Mouse (Mus musculus) embryonic facial prominence, embryonic 12.5 days (tissue): Measurements from ENCODE around the gene Dhx38. TPM values are rescaled to one million over a fixed set of nuclear protein-coding genes. Genes with fewer than 3 reads are reported as not detected.

ENCODE experiments used
- ATAC-seq: fragments of 200-750 bp; cut with Nextera tagmentation; 2 replicates; pipeline ENCODE4 v1.8.0; 2017; ENCODE audit not compliant: insufficient number of reproducible peaks, insufficient read depth, low FRiP score, low TSS enrichment
- H3K27ac ChIP-seq: fragments of 300-500 bp; sonication (generic); 2 replicates; pipeline ENCODE4 v1.5.1; 2016; ENCODE audit warnings: mild to moderate bottlenecking
- H3K27me3 ChIP-seq: fragments of 300-500 bp; sonication (generic); 2 replicates; pipeline ENCODE4 v1.6.1; 2016; ENCODE audit warnings: mild to moderate bottlenecking, moderate library complexity
- H3K36me3 ChIP-seq: fragments of 300-500 bp; sonication (generic); 2 replicates; pipeline ENCODE4 v1.6.1; 2016; ENCODE audit warnings: mild to moderate bottlenecking
- H3K4me1 ChIP-seq: fragments of 300-500 bp; sonication (generic); 2 replicates; pipeline ENCODE4 v1.6.1; 2016
- H3K4me2 ChIP-seq: fragments of 300-500 bp; sonication (generic); replicated peaks from 2 replicates; pipeline ENCODE4 v1.6.1; 2016; ENCODE audit warnings: mild to moderate bottlenecking, moderate library complexity
- H3K4me3 ChIP-seq: fragments of 300-500 bp; sonication (generic); 2 replicates; pipeline ENCODE4 v1.5.1; 2016; ENCODE audit warnings: mild to moderate bottlenecking
- H3K9ac ChIP-seq: fragments of 300-500 bp; sonication (generic); 2 replicates; pipeline ENCODE4 v1.6.1; 2016; ENCODE audit warnings: mild to moderate bottlenecking, moderate library complexity
- H3K9me3 ChIP-seq: fragments of 300-500 bp; sonication (generic); 2 replicates; pipeline ENCODE4 v1.6.1; 2016; ENCODE audit warnings: mild to moderate bottlenecking, moderate library complexity
- WGBS: fragments of 180-500 bp; shearing (Covaris S2); methylation state at CpG from one replicate; pipeline ENCODE4 v1.1.7; 2016; 5-methylcytosine and 5-hydroxymethylcytosine counted together
- polyA plus RNA-seq: library from polyadenylated mRNA; unstranded; fragments of >200 nt; fragmentation: Nextera tagmentation; extraction: Ambion mirVana; gene quantifications from 2 replicates; pipeline ENCODE4 v1.2.1, GENCODE M21; 2016

Gene Dhx38
- polyA plus RNA-seq, 1 experiment from 2014 or later: 32.2 TPM

DNA sequence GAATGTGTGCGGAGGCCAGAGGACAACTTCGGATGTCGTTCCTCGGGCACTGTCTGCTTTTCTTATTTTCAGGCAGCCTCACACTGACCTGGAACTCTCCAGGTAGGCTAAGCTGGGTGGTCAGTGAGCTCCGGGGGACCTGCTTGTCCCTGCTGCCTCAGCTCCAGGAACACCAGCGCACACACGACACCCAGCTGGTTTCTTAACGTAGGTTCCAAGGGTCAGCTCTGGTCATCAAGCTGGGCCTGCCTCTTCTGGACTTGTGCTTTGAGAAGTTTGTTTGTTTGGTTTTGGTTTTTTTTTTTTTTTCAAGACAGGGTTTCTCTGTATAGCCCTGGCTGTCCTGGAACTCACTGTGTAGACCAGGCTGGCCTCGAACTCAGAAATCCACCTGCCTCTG is 25.2 kb upstream of the Dhx38 start:
- Histone ChIP-seq H3K4me1 (no peaks in the 10 kb centered on the region), H3K4me2 (no peak overlapping the region), H3K27me3 (no peaks in the 10 kb centered on the region), H3K36me3 (peaks cover 35% of the 10 kb centered on the region), H3K9ac (no peak overlapping the region), H3K9me3 (no peaks in the 10 kb centered on the region), H3K27ac (no peak overlapping the region), H3K4me3 (no peak overlapping the region)
- ATAC-seq: no peak
- WGBS: 84% methylated on average over 9 of the region's 9 CpGs

DNA sequence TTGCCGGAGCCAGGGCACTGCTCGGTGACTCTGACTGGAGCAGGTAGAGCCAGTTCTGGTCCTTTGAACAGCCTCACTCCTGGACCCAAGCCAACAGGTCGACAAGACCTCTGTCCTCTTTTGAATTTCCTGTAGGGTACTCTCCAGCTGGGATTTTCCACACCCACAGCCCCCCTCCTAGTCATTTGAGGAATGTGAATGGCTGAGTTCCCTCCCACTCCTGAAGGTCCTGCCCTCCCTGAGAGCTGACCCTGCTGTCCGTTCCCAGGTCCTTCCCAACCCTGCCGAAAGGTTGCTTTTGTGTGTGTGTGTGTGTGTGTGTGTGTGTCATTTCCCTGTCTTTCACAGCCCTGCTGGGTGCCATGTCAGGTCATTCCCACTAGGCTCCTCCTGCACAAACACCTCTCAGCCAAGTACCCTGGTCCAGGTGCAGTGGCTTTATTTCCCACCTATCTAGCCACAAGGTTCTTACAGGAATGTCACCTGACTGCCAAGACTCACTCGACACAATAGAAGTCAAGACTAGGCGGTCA is 21.4 kb upstream of the Dhx38 start:
- no peak overlapping the region for H3K4me2 ChIP-seq
- no peak for ATAC-seq
- no peak overlapping the region for H3K27ac ChIP-seq
- peaks cover 6% of the 10 kb centered on the region; the same call in 1 of the 2 replicates for H3K36me3 ChIP-seq
- H3K9me3 ChIP-seq: no peaks in the 10 kb centered on the region
- 67% methylated on average over 7 of the region's 7 CpGs for WGBS
- H3K4me1 ChIP-seq: no peaks in the 10 kb centered on the region
- H3K27me3 ChIP-seq: no peaks in the 10 kb centered on the region
- no peak overlapping the region for H3K9ac ChIP-seq
- H3K4me3 ChIP-seq: no peak overlapping the region

DNA sequence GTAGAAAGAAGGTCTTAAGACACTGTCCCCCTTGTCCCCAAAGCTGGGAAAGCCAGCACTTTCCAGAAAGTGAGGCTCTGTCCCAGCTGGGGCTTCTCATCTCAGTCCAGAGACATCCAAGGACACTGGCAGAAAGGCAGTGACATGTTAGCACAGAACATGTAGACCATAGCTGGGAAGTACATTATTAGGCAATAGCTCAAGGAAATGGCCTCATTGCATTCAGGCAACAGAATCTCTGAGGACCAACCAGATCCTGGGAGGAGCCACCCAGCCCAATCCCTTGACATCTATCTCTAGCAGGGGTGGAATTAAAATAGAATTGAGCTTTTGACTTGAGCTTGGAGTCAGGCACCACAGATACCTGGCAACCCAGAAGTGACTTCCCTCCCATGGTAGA is 20.0 kb upstream of the Dhx38 start:
- H3K4me2 ChIP-seq: no peak overlapping the region
- no peak overlapping the region for H3K4me3 ChIP-seq
- no peaks in the 10 kb centered on the region for H3K9me3 ChIP-seq
- no peaks in the 10 kb centered on the region for H3K36me3 ChIP-seq
- no peak overlapping the region for H3K9ac ChIP-seq
- H3K27ac ChIP-seq: no peak overlapping the region
- H3K27me3 ChIP-seq: no peaks in the 10 kb centered on the region
- no peak for ATAC-seq
- no peaks in the 10 kb centered on the region for H3K4me1 ChIP-seq

DNA sequence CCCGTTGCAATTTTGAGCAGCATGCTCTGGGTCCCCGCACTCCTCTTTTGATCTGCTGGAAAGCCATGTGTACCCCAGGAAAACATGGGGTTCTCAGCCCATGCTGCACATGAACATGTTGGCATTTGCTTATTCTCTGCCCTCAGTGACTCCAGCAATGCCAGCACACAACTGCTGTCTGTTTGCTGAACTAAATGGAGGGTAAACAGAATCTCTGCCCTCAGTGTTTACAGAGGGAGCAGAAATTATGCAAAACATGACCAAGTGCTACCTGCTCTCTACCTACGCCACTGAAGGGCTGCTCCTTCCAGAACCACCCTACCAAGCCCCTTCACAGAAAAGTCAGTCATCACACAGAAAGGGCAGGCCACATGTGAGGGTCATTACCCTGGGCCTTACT is 19.2 kb upstream of the Dhx38 start:
- Histone ChIP-seq H3K9ac (no peak overlapping the region), H3K36me3 (no peaks in the 10 kb centered on the region), H3K4me1 (no peaks in the 10 kb centered on the region), H3K9me3 (no peaks in the 10 kb centered on the region), H3K4me2 (no peak overlapping the region), H3K27me3 (no peaks in the 10 kb centered on the region), H3K27ac (no peak overlapping the region), H3K4me3 (no peak overlapping the region)
- ATAC-seq: no peak
- 95% methylated on average over 3 of the region's 3 CpGs for WGBS

DNA sequence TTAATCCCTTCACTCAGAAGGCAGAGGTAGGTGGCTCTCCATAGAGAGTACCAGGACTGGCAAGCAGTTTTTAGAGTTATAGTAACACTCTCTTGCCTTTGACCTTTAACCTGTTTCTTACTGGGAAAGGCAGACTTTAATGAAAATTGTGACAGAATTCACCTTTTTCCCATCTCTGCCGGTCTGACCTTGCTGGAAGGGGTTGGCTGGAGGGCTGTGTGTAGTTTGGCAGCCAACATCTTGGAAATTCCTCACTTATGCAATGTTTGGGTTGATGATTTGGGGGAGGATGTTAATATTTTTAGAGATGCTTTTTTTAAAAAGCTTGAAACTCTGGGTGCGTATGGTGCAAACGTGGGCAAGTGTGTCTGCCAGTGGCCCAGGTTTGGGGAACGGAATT is 18.6 kb upstream of the Dhx38 start:
- Histone ChIP-seq H3K36me3 (no peaks in the 10 kb centered on the region), H3K9ac (no peak overlapping the region), H3K27ac (no peak overlapping the region), H3K4me1 (no peaks in the 10 kb centered on the region), H3K4me3 (no peak overlapping the region), H3K9me3 (no peaks in the 10 kb centered on the region), H3K27me3 (no peaks in the 10 kb centered on the region), H3K4me2 (no peak overlapping the region)
- ATAC-seq: no peak
- 82% methylated on average over 4 of the region's 4 CpGs for WGBS

DNA sequence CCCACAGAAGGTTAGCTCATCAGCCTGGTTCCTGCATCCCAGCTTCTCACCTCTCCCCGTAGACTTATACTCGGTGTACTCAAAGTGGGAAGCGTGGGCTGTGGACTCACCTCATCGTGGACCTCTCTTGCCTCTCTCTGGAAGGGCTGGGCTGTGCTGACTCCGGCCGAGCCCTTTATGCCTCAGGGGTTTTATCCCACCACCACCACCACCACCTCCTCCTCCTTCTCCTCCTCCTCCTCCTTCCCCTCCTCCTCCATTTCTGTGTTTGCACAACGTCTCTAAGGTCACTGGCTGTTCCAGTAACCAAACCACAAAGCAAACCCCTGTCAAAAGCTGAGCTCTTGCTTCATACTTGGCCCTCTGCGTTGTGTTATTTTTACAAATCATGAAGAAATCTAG is 13.2 kb upstream of the Dhx38 start, which contains the start of gene Hp:
Gene Hp, minus strand, starts transcription at position 273 of the 402 bp plus-strand sequence.
- no peak within 1 kb of the TSS for H3K4me3 ChIP-seq
- no peak for ATAC-seq
- H3K27ac ChIP-seq: no peak within 1 kb of the TSS
- H3K4me2 ChIP-seq: no peak within 1 kb of the TSS
- no peak within 1 kb of the TSS for H3K9ac ChIP-seq
- H3K36me3 ChIP-seq: no peaks in the 10 kb centered on the region
- H3K27me3 ChIP-seq: no peaks in the 10 kb centered on the region
- 65% methylated on average over 8 of the region's 8 CpGs for WGBS
- H3K9me3 ChIP-seq: no peaks in the 10 kb centered on the region
- H3K4me1 ChIP-seq: no peaks in the 10 kb centered on the region

DNA sequence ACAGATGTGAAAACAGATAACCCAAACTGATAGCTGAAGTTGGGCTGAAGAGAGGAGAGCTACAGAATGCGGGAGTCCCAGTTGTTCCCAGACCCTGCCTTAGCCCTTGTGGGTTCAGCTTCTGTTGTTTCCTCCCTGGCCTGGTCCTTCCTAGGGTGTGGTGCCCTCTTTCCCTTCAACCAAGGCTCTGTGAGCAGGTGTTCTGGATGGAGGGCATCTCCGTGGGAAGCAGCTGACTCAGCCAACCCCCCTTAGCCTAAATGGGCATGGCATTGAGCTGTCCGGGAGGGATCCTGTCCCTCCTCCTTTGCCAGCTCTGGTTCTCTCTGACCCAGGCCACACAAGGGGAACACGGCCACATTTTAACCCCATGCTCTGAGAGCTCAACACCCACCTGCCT is 10.7 kb upstream of the Dhx38 start:
- H3K27ac ChIP-seq: no peak overlapping the region
- 0 out of 2 replicates have a peak, but pooled peaks cover 3% of the 10 kb centered on the region for H3K36me3 ChIP-seq
- ATAC-seq: no peak
- H3K9ac ChIP-seq: no peak overlapping the region
- H3K4me2 ChIP-seq: no peak overlapping the region
- H3K27me3 ChIP-seq: no peaks in the 10 kb centered on the region
- no peaks in the 10 kb centered on the region for H3K9me3 ChIP-seq
- WGBS: 77% methylated on average over 4 of the region's 4 CpGs
- H3K4me3 ChIP-seq: no peak overlapping the region
- H3K4me1 ChIP-seq: no peaks in the 10 kb centered on the region

DNA sequence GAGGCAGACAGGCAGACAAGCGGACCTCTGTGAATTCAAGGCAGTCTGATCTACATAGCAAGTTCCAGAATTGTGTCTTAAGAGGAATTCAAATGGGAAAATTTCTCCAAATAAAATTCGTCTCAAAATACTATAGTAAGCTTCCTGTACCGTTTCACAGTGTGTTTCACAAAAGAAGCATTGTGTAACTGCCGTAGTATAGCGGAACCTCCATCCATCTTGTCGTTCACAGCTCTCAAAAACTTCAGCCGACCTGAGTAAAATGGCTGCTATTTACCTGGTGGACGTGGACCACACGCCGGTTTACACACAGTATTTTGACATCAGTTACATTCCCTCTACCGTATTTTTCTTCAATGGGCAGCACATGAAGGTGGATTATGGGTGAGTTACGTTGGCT is 5.5 kb upstream of the Dhx38 start:
- Histone ChIP-seq H3K4me1 (peaks cover 6% of the 10 kb centered on the region; the same call in 1 of the 2 replicates), H3K27ac (no peak overlapping the region), H3K36me3 (peaks cover 15% of the 10 kb centered on the region; the same call in 1 of the 2 replicates), H3K27me3 (no peaks in the 10 kb centered on the region), H3K4me3 (no peak overlapping the region), H3K9me3 (no peaks in the 10 kb centered on the region), H3K4me2 (no peak overlapping the region), H3K9ac (no peak overlapping the region)
- no peak for ATAC-seq
- WGBS: 89% methylated on average over 12 of the region's 12 CpGs

DNA sequence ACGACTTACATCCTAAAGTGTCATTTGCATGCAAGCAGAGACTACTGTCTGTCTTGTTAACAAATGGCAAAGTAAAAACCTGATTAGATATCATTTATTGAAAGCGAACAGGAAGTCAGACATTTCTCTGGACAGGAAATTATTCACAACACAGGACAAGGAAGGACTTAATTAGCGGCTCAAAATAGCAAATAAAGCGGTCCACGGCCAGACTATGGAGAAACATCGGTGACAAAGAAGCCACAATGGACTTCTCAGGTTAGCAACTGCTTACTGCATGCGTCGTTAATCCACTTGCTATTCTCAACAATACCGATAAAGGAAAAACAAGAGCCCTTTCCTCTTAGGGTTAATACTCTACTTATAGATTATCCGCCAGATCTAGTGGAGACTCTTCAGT is 895 bp downstream of the Dhx38 start:
- Histone ChIP-seq H3K4me3 (peak overlapping the region; percentile 76), H3K27ac (peak overlapping the region; percentile 89; the same call in 1 of the 2 replicates), H3K36me3 (peaks cover 38% of the 10 kb centered on the region), H3K4me2 (peak overlapping the region; percentile 72), H3K9me3 (no peaks in the 10 kb centered on the region), H3K27me3 (no peaks in the 10 kb centered on the region), H3K4me1 (peaks cover 15% of the 10 kb centered on the region; the same call in 1 of the 2 replicates), H3K9ac (peak overlapping the region; percentile 91)
- WGBS: 4% methylated on average over 10 of the region's 10 CpGs
- no peak for ATAC-seq

DNA sequence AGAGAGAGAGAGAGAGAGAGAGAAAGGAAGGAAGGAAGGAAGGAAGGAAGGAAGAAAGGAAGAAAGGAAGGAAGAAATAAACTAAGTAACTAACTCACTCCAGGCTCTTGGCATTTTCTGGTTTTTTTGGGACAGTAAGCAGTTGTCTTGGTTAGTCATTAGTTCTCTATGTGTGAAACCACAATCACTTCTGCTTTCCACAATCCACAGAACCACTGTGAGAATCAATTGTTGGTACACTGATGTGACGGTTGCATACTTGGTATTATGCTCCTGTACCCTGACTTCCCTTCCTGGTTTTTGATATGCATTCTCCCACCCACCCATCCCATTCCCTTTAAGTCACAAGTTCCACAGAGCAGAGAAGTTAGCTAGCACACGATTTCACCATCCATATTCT is 1.8 kb downstream of the Dhx38 start:
- H3K9me3 ChIP-seq: no peaks in the 10 kb centered on the region
- ATAC-seq: no peak
- no peak overlapping the region for H3K9ac ChIP-seq
- H3K4me2 ChIP-seq: peak overlapping the region; percentile 72; the same call in 1 of the 2 replicates
- H3K27ac ChIP-seq: no peak overlapping the region
- WGBS: 71% methylated on average over 2 of the region's 2 CpGs
- H3K27me3 ChIP-seq: no peaks in the 10 kb centered on the region
- peaks cover 38% of the 10 kb centered on the region for H3K36me3 ChIP-seq
- H3K4me3 ChIP-seq: peak overlapping the region; percentile 76; the same call in 1 of the 2 replicates
- H3K4me1 ChIP-seq: peaks cover 15% of the 10 kb centered on the region; the same call in 1 of the 2 replicates

DNA sequence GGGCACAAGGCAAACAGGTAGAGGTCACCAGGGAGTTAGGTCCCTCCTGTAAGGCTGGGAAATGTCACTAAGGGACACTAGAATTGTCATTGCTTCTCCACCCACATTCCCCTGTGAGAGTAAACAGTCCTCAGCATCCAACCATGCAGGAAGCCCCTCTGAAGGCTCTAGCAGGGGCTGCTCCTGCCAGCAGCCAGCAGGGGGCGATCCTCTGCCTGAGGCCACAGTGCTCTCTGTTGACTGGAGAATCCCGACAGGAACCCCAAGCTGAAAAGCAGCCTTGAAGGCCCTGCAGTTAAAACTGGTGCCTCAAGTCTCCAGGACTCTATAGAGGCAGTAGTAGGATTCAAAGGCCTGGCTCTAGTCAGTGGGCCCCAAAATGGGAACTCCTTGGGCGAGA is 14.0 kb downstream of the Dhx38 start:
- Histone ChIP-seq H3K9ac (no peak overlapping the region), H3K4me2 (no peak overlapping the region), H3K4me1 (no peaks in the 10 kb centered on the region), H3K9me3 (no peaks in the 10 kb centered on the region), H3K4me3 (no peak overlapping the region), H3K27me3 (no peaks in the 10 kb centered on the region), H3K36me3 (peaks cover 99% of the 10 kb centered on the region), H3K27ac (no peak overlapping the region)
- ATAC-seq: no peak
- 51% methylated on average over 3 of the region's 3 CpGs for WGBS

DNA sequence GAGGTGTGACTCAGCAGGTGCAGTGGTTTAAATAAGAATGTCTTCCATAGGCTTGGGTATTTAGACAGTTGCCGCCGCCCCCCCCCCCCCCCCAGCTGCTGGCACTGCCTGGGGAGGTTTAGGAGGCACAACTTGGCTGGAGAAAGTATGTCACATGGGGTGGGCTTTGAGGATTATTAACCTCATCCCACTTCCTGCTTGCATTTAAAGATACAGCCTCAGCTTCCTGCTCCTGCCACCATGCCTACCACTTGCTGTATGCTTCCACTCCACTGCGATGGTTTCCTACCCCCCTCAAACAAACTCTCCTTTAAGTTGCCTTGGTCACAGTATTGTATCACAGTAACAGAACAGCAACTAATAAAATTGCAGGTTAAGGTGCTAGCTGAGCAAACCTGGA is 21.6 kb downstream of the Dhx38 start:
- no peaks in the 10 kb centered on the region for H3K27me3 ChIP-seq
- no peak overlapping the region for H3K27ac ChIP-seq
- no peak overlapping the region for H3K4me2 ChIP-seq
- H3K4me3 ChIP-seq: no peak overlapping the region
- H3K4me1 ChIP-seq: 0 out of 2 replicates have a peak, but pooled peaks cover 4% of the 10 kb centered on the region
- no peak for ATAC-seq
- no peaks in the 10 kb centered on the region for H3K9me3 ChIP-seq
- H3K9ac ChIP-seq: no peak overlapping the region
- 45% methylated on average over 3 of the region's 3 CpGs for WGBS
- peaks cover 29% of the 10 kb centered on the region for H3K36me3 ChIP-seq
